Mouse (Mus musculus): ENCODE measurements around the gene Adamts9.

Gene Adamts9

DNA sequence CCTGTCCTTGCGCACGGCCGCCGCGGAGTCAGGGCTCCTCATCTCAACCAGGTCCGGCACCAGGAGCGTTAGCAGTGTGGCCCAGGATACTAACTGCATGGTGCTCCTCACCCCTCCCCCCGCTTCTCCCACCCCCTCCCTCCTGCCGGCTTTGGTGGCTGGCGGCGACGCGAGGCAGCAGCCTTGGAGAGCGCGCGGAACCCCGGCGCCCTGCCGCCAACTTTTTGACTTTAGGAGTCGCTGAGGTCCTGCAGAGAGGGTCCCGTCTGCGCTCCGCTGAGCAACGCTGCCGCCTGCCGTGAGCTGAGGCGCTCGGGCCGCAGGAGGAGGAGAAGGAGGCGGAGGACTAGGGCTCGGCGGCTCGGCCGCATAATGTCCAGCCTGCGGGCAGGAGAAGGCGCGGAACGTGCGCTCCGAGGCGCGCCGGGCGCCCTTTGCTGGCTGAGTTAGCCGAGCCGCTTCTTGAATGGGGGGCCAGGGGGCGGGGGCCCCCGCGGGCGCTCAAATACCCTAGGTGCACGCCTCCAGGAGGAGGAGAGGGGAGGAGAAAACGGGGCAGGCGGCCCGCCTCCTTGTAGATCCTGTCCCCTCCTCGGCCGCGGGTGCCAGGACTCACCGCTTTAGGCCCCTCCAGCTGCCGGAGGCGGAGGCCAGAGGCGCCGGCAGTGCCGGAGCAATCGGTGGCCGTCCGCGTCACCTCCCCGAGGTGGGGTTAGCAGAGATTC lies at the start of gene Adamts9:
TSS of gene Adamts9 (minus strand) at position 436 of the 725 bp plus-strand sequence.
- DNase-seq (ENCODE audit: low read depth, low spot score): no peak

DNA sequence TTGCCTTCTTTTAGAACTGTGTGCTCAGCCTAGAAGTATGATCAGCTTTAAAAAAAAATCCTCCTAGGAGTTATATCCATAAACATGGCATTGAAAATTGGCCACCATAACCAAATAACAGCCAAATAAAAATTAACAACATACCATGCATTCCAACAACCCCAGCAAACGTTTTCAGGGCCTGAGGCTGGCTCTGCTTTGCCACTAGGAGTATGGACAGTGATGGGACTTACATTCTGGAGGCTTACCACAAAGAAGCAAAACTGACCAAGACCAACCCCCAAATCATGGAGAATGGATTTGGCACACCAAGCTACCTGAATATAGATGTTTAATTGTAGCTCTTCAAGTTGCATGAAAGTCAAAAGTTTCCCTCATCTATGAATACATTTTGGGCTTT lies 48.3 kb upstream of the Adamts9 start:
- no peak for DNase-seq (ENCODE audit: low read depth, low spot score)

DNA sequence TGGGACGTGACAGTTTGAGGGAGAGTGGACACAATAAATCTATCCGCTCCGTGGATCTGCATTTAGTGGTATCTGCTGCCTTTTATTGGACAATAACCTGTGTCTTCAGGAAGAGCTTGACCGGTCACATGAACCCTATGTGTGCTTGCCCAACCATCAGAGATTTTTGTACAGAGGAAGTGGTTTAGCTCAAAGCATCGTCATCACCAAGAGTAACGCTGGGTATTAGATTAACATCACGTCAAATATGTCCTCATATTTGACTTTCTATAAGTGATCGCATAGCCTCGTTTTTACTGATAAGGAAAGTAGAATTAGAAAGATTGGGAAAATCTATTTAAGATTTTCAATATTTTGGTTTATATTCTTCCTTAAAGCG lies 45.3 kb upstream of the Adamts9 start:
- DNase-seq (ENCODE audit: low read depth, low spot score): no peak

DNA sequence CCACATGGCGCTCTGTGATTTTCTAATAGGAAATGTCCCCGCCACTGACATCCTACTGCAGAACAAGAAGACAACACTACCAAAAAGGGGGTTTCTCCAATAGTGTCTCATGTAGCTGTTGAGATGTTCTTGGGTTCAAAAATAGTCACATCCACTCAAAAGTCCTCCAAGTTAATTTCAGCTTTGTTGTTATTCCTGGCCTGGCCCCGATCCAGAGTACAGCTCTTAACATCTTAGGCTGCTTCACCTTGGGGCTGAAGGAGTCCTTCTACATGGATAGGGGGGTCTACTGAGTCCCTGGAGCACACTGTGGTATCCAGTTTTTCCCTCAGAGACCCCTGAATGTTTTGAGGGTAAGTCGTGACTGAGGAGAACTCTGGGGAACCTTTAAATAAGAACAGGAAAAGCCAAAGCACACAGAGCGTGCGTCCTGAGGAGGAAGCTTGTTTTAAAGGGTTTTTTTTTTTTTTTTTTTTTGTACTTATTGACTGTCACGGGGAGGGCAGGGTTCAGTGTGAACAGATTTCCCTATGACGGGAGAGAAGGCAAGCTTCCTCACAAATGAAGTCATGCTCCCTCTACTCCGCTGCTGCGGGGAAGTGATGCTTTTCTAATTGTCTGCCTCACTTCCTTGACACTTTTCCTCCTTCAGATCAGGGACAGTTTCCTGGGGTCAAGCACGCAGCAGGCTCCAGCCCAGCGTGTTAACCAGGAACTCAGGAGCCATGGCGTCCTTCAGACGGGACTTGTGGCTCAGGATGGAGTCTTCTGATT lies 44.7 kb upstream of the Adamts9 start:
- DNase-seq (ENCODE audit: low read depth, low spot score): no peak

DNA sequence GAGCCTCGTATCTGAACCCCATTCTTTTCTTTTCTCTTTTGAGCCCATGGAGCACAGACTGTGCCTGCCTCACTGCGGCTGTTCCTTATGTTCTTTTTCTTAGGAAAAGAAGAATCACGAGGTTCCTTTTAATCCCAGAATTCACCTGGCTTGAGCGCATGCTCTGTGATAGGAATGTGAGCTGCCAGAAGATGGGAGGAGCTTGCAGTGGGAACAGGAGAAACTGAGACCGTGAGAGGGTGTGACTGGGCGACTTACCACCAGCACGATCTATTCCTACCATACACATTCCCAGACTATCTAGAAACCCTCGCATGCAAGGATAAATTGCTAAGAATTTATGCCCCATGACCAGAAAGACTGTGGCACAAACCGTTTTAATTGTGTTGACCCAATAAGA lies 44.1 kb upstream of the Adamts9 start:
- DNase-seq (ENCODE audit: low read depth, low spot score): no peak

DNA sequence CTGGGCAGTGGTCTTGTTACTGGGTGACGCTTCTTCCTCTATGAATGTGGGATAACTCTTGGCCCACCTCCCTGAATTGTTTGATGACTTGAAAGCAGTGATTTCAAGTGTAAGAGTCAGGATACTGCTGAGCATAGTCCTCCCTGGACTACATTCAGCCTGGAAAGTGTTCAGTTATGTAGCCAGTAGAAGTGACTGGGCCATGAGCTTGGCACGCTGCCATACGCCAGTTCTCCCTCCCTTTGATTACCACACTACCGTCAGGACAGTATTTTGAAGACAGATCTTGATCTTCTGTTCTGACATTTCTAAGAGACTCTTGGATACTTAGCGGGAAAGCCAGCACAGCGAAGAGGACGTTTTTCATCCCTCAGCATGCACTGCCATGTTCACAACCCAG lies 40.1 kb upstream of the Adamts9 start:
- DNase-seq (ENCODE audit: low read depth, low spot score): no peak

DNA sequence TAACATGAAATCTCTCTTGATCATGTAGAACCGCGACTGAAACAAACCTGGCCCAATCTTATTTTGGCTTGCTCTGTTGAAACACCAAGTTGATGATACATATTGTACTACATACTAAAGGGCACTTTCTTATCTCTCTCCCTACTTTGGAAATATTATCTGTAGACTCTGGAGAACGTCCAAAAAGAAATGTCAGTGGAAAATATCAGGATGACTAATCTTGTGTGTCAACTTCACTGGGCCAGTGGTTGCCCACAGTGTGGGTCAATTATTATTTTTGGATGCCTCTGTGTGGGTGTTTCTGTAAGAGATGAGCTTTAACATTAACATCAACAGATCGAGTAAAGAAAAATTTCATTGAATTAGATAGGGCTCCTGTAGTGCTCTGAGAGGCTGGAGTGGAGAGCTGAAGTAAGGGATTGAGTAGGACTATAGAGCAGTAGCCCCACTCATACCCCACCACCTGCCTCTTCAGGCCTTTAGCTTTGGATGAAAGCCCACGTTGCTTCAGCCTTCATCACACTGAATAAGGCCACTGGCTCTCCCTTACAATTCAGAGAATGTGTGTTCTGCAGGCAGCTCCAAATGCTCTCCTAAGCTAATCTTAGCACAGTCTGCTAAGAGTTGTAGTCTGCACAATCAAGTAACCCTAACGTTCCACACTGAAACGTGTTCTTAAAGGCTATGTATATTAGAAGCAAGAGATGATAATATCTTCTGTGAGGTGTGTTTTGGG lies 38.3 kb upstream of the Adamts9 start:
- DNase-seq (ENCODE audit: low read depth, low spot score): no peak

DNA sequence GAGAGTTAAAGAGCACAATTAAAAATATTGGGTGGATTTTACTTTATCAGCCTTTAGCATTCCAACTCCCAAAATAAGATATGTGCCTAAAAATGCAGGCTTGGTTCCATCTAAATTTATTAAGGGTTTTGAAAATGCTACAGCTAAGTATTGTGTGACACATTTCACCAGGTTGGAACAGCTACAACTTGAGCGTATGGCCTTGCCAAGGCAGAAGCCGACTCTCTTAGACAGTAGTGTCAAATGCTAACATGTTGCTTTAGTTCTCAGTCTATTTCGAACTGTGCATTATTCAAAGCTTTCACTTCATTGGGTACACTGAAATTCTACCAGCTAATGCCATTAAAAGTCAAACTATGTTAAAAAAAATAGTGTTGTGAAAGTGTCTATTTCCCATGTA lies 30.0 kb upstream of the Adamts9 start:
- no peak for DNase-seq (ENCODE audit: low read depth, low spot score)

DNA sequence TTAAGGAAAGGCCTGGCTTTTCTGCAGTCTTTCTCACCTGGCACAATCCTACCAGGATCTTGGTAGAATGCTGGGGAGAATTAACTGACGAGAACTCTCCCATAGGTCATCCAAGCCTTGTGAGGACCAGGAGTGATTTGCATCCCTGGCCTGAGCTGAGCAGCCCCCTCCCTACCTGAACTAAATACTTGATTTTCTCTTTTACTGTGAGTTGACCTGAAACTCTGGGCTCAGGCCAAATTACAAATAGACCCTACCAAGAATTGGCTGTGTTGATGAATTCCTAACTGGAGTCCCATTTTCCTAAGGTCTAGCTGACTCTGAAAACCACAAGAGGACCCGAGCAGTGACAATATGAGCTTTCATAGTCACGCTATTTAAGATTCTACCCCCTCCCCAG lies 25.4 kb upstream of the Adamts9 start:
- no peak for DNase-seq (ENCODE audit: low read depth, low spot score)

DNA sequence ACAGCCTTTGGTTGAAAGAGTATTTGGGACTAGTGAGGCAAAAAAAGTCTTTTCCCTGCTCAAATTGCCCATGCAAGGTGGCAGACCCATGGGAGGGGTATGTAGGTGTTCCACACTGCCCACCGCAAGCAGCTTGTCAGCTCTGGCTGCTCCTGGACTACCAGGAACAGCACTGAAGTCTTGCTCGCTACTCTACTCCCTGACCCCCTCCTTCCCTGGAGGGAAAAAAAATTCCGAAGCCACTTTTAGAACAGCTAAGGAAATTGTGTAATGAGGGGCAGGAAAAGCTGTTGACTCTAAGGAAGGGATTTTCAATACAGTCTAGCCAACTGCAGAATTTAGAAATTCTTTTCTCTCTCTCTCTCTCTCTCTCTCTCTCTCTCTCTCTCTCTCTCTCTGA lies 24.9 kb upstream of the Adamts9 start:
- DNase-seq (ENCODE audit: low read depth, low spot score): no peak

DNA sequence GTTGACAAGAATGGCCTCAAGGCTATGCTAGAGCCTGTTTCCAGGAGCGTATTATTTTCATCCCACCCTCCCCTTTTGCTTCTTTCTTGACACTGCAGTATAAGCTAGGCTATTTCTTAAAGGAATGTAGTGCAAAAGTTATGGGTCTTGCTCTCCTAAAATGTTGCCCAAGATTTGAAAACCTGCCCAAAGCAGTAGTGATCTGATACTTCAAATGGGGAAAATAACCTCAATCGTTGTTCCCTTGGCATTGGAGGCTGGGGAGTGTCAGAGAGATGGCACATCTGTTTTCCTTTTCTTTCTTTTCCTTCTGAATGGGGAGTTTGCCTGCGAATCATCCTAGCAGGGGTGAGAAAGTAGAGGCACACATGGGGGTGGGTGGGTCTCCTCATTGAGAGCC lies 19.7 kb upstream of the Adamts9 start:
- DNase-seq (ENCODE audit: low read depth, low spot score): no peak

DNA sequence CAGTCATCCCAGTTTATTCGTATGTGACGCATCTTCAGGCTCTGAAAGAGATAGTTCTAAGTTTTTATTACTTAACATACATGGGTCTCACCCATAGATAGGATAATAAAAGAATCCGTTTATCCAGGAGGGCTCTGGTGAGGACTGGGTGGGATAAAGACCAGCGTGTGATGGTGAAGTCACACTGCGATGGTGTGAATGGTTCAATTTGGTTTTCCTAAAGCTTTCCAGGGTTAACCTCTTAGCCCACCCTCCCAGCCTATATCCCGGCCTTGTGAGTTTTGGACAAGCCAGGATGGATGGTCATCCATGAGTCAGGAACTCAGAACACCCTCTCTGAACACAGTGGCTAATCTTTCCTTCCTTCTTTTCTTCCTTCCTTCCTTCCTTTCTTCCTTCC lies 17.7 kb upstream of the Adamts9 start:
- DNase-seq (ENCODE audit: low read depth, low spot score): no peak

DNA sequence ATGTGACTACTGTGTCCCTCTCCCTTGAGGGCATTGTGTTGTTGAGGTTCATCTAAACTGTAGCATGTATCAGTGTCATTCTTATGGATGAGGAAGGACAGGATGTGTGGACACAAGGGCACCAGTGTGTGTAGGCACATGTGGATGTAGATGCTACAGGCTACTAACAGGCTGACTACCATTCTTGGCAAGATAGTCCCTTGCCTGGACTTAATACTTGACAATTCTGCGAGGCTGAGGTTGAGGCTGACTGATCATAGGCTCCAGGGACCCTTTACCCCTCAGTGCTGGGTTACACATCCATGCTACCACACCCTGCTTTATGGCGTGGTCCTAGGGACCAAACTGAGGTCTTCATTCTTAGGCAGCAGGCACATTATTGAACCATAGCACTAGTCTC lies 16.1 kb upstream of the Adamts9 start:
- no peak for DNase-seq (ENCODE audit: low read depth, low spot score)

DNA sequence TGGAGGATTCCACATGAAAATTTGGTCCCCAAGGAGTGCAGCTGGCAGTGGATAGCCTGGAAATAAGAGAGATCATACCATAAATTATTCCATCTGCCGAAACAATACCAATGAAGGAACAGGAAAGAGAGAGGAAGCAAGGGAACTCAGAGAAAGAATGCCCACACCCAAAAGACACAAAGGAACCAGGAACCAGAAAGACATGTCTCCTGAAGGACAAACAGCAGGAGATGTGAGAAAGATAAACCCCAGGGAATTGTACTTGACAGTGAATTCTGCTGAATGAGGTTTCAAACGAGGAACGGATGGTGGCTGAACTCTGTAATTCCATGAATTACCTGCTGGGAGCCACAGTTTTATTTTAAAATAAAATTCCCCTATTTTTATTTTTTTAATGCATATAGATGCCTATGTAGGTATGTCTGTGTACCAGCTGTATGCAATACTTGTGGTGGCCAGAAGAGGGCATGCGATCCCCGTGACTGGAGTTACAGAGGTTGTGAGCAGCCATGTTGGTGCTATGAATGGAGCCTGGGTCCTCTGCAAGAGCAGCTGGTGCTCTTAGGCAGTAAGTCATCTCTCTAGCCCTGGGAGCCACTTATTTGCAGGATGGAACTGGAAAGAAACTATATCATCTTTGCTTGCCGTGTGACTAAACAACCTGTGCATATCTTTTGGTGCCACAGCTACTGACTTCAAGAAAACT lies 4.2 kb upstream of the Adamts9 start:
- DNase-seq (ENCODE audit: low read depth, low spot score): no peak

DNA sequence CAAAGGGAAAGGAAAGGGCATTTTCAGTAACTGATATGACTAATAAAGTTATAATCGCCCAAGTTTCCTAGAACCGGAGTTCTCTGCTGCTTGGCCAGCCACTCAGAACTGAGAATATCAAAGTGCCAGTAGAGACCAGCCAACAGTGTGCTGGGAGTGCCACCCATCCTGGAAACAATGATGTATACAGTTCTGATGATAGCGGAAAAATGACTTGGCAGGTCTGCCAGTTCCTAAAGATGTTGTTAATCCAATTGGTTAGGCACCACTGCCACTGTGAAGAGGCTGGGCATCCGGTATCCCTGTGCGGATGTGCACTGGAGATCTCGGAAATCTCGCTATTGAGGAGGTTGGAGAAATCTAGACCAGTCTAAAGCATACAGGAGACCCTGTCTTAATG lies 1.4 kb upstream of the Adamts9 start:
- no peak for DNase-seq (ENCODE audit: low read depth, low spot score)

DNA sequence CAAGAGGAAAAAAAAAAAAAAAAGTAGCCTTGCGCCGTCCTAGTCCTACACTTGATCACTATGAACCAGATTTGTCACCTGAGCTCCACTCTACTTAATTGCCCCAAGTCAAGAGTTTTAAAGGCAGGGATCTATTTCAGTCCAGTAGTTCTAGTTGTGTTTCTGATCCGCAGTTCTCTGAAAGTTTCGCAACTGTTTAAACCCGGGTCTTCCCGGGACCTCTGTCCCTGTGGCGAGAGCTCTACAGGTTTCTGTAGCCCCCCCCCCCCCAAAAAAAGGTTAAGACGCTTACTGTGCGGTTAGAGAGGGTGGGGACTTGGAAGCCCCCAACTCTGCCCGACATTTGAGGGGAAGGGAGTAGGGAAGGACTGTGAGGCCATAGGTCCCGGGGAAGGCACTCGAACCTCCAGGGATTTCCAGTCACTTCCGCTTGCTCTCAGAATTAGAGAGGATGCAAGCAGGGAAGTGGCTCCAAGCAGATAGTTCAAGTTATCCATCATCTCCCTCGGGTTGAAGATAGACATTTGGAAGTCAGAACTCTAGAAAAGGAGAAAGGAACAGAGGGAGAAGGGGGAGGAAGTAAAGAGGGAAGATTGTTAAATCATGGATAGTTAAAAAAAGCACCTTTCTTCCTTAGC lies 875 bp upstream of the Adamts9 start:
- no peak for DNase-seq (ENCODE audit: low read depth, low spot score)

DNA sequence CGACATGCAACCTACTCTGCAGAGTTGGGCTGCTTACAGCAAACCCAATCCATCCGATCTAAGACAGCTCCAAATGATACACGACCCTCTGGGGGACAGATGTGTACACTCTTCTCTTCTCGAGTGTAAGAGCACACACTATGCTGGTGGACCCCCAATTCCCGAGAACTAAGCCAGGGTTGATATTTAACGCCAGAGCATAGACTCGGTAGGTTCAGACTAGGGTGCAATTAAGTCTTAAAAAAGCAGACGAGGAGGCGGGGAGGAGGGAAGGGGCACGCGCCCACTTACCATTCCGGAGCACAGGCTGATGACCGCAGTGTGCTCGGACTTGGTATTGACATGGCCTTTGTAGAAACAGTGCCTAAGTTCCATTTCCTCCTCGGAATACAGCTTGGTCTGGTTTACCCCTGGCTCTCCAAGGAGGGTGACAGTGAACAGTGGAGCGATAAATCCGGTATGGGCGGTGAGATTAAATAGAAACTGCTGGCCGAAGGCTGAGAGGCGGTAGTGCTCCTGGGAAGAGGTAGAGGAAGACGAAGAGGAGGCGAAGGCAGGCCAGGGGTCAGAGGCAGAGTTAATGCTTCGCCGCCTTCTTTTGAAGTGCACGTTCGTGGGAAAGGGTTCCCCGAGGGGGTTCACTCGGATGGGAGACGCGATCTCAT lies 1.4 kb downstream of the Adamts9 start:
- no peak for DNase-seq (ENCODE audit: low read depth, low spot score)

DNA sequence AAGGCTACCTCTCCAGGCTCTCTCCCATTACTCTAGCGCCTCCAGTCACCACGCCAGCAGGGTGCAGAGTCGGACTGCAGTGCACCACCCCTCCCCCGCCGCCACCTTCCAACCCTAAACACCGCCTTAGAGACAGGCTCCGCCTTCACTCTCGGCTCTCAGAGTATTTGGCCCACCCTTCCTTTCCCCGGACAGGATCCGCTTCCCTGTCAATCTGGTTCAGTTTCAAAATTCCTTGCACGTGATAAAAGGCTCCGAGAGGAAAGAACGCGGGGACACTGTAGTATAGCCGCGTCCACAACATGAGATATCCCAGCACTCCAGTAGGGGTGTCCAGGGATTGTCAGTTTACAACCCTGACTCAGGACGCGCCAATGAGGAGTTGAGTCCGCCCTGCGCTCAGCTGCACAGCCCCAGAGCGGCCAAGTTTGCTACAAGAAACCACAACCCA lies 2.0 kb downstream of the Adamts9 start:
- DNase-seq (ENCODE audit: low read depth, low spot score): no peak

DNA sequence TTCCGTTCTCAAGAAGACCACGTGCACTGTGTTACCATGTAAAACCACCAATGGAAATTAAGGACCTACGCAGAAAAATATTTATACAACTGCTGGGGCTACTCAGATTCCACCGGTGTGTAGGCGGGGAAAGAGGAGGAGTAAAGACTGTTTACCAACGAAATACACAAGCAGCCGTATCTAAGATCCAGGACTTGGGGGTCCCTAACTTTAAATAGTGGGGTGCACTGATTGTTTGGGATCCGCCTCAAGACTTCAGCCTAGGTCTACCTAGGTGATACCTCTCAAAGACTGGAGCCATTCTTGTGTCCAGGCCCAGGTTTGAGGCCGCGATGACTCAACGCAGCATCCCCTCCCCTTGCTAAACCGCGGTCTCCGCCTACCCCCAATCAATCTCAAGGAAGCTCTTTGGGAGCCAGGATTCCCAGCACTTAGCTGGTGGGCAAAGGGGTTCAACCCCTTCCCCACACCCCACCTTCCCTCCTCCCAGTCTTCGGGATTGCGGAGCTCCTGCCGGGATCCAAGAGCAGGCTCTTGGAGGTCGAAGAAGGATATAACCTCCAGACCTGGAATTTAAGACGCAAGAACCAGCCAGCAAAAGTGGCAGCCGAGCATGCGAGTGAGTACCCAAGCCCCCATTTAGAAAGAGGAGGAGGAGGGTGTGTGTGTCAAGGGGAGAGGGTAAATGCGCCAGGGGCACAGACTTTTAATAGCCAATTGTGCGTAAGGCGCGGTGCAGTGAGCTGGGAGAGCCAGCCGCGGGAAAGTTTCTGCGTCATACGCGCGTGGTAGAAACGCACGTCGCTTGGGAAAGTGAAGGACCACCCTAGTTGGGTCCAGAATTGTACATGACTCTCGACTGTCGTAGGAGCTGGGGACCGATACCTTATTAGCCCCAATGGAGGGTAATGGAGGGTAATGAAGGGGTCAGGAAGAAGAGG lies 2.8 kb downstream of the Adamts9 start:
- DNase-seq (ENCODE audit: low read depth, low spot score): no peak

DNA sequence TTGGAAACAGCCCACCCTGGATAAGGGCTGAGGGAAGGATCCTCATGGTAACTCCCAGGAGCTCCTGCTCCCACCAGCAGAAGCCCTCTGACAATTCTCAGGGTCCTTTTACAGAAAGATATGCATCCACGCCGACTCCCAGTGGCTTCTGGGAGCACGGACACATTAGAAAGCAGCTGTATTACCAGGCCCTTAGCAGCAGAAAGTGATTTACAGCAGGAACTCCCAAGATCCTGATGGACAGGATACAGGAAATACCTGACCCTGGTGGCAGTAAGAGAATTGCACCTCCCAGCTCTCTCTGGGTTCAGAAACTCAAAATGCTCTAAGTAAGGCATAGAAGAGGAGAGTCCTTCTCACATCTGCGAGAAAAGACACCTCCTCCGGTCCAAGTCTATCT lies 15.0 kb downstream of the Adamts9 start:
- no peak for DNase-seq (ENCODE audit: low read depth, low spot score)

All from c-Kit-negative CD71-positive TER-119-positive erythroid progenitor cells, embryonic 14.5 days (primary cell).